Mouse (Mus musculus): ENCODE data around the gene Drc7. TPM values are rescaled to one million over a fixed set of nuclear protein-coding genes. Genes with fewer than 3 reads are reported as not detected.

Drc7 gene
- polyA plus RNA-seq, 1 experiment from 2014 or later, result 0.47 TPM

GRCm38 (mm10) chr8:95078055-95078454 lies 23.2 kb downstream of the Drc7 start:
- Histone ChIP-seq H3K4me2 (ENCODE audit: low read depth, low read length) (no peak overlapping the region), H3K27ac (replicated peaks; ENCODE audit: low read depth, low read length) (no peak overlapping the region), H3K4me3 (ENCODE audit: low read depth, low read length) (no peak overlapping the region), H3K9ac (ENCODE audit: low read depth, low read length) (no peak overlapping the region), H3K4me1 (ENCODE audit: control insufficient read depth, insufficient read depth, low read length) (peaks cover 6% of the 10 kb centered on the region; the same call in 1 of the 2 replicates), H3K27me3 (replicated peaks; ENCODE audit: control insufficient read depth, insufficient read depth, low read length) (no peaks in the 10 kb centered on the region), H3K9me3 (ENCODE audit: control insufficient read depth, low read length) (no peaks in the 10 kb centered on the region), H3K36me3 (ENCODE audit: control insufficient read depth, insufficient read depth, low read length) (no peaks in the 10 kb centered on the region; the same call in 1 of the 2 replicates)
- ATAC-seq (ENCODE audit: low read depth) (no peak), DNase-seq (ENCODE audit: low spot score) (no peak)
- WGBS, result 90% methylated on average over 3 of the region's 3 CpGs

GRCm38 (mm10) chr8:95079305-95079704 lies 24.4 kb downstream of the Drc7 start:
- peaks cover 9% of the 10 kb centered on the region; the same call in 1 of the 2 replicates for H3K36me3 ChIP-seq (ENCODE audit: control insufficient read depth, insufficient read depth, low read length)
- peaks cover 6% of the 10 kb centered on the region; the same call in 1 of the 2 replicates for H3K4me1 ChIP-seq (ENCODE audit: control insufficient read depth, insufficient read depth, low read length)
- H3K27ac ChIP-seq (replicated peaks; ENCODE audit: low read depth, low read length), result no peak overlapping the region
- H3K9ac ChIP-seq (ENCODE audit: low read depth, low read length), result no peak overlapping the region
- WGBS, result 82% methylated on average over 4 of the region's 4 CpGs
- no peak overlapping the region for H3K4me3 ChIP-seq (ENCODE audit: low read depth, low read length)
- no peak overlapping the region for H3K4me2 ChIP-seq (ENCODE audit: low read depth, low read length)
- ATAC-seq (ENCODE audit: low read depth) (no peak), DNase-seq (ENCODE audit: low spot score) (no peak)
- no peaks in the 10 kb centered on the region for H3K27me3 ChIP-seq (replicated peaks; ENCODE audit: control insufficient read depth, insufficient read depth, low read length)
- no peaks in the 10 kb centered on the region for H3K9me3 ChIP-seq (ENCODE audit: control insufficient read depth, low read length)

GRCm38 (mm10) chr8:95080381-95081341 lies 25.8 kb downstream of the Drc7 start, which contains the start of gene Katnb1:
Gene Katnb1, plus strand, starts transcription at chr8:95081186.
- peak; percentile 97 for ATAC-seq (ENCODE audit: low read depth)
- Histone ChIP-seq H3K4me3 (ENCODE audit: low read depth, low read length) (peak within 1 kb of the TSS; percentile 84), H3K9ac (ENCODE audit: low read depth, low read length) (peak within 1 kb of the TSS; percentile 84), H3K9me3 (ENCODE audit: control insufficient read depth, low read length) (no peaks in the 10 kb centered on the region), H3K4me2 (ENCODE audit: low read depth, low read length) (peak within 1 kb of the TSS; percentile 85), H3K27me3 (replicated peaks; ENCODE audit: control insufficient read depth, insufficient read depth, low read length) (no peaks in the 10 kb centered on the region), H3K36me3 (ENCODE audit: control insufficient read depth, insufficient read depth, low read length) (peaks cover 22% of the 10 kb centered on the region; the same call in 1 of the 2 replicates), H3K27ac (replicated peaks; ENCODE audit: low read depth, low read length) (peak within 1 kb of the TSS; percentile 72), H3K4me1 (ENCODE audit: control insufficient read depth, insufficient read depth, low read length) (peaks cover 6% of the 10 kb centered on the region; the same call in 1 of the 2 replicates)
- WGBS, result under 1% methylated on average over 46 of the region's 47 CpGs
- peak; percentile 100 for DNase-seq (ENCODE audit: low spot score)

GRCm38 (mm10) chr8:95081650-95082049 lies 26.7 kb downstream of the Drc7 start:
- peak overlapping the region; percentile 84 for H3K9ac ChIP-seq (ENCODE audit: low read depth, low read length)
- H3K4me1 ChIP-seq (ENCODE audit: control insufficient read depth, insufficient read depth, low read length), result peaks cover 6% of the 10 kb centered on the region; the same call in 1 of the 2 replicates
- no peaks in the 10 kb centered on the region for H3K9me3 ChIP-seq (ENCODE audit: control insufficient read depth, low read length)
- 4% methylated on average over 11 of the region's 11 CpGs for WGBS
- ATAC-seq (ENCODE audit: low read depth) (no peak), DNase-seq (ENCODE audit: low spot score) (no peak)
- peak overlapping the region; percentile 84 for H3K4me3 ChIP-seq (ENCODE audit: low read depth, low read length)
- peak overlapping the region; percentile 72 for H3K27ac ChIP-seq (replicated peaks; ENCODE audit: low read depth, low read length)
- no peaks in the 10 kb centered on the region for H3K27me3 ChIP-seq (replicated peaks; ENCODE audit: control insufficient read depth, insufficient read depth, low read length)
- peak overlapping the region; percentile 85 for H3K4me2 ChIP-seq (ENCODE audit: low read depth, low read length)
- peaks cover 25% of the 10 kb centered on the region; the same call in 1 of the 2 replicates for H3K36me3 ChIP-seq (ENCODE audit: control insufficient read depth, insufficient read depth, low read length)

GRCm38 (mm10) chr8:95084261-95084660 lies 29.4 kb downstream of the Drc7 start:
- H3K9me3 ChIP-seq (ENCODE audit: control insufficient read depth, low read length), result no peaks in the 10 kb centered on the region
- DNase-seq (ENCODE audit: low spot score), result no peak
- no peak for ATAC-seq (ENCODE audit: low read depth)
- H3K4me2 ChIP-seq (ENCODE audit: low read depth, low read length), result no peak overlapping the region
- no peaks in the 10 kb centered on the region for H3K27me3 ChIP-seq (replicated peaks; ENCODE audit: control insufficient read depth, insufficient read depth, low read length)
- peaks cover 46% of the 10 kb centered on the region for H3K36me3 ChIP-seq (ENCODE audit: control insufficient read depth, insufficient read depth, low read length)
- H3K27ac ChIP-seq (replicated peaks; ENCODE audit: low read depth, low read length), result no peak overlapping the region
- H3K4me1 ChIP-seq (ENCODE audit: control insufficient read depth, insufficient read depth, low read length), result peaks cover 6% of the 10 kb centered on the region; the same call in 1 of the 2 replicates
- H3K9ac ChIP-seq (ENCODE audit: low read depth, low read length), result no peak overlapping the region
- H3K4me3 ChIP-seq (ENCODE audit: low read depth, low read length), result no peak overlapping the region
- WGBS, result 88% methylated on average over 4 of the region's 4 CpGs

- Histone ChIP-seq H3K4me3 (ENCODE audit: low read depth, low read length) (no peak overlapping the region), H3K27me3 (replicated peaks; ENCODE audit: control insufficient read depth, insufficient read depth, low read length) (no peaks in the 10 kb centered on the region), H3K4me2 (ENCODE audit: low read depth, low read length) (no peak overlapping the region), H3K27ac (replicated peaks; ENCODE audit: low read depth, low read length) (no peak overlapping the region), H3K9me3 (ENCODE audit: control insufficient read depth, low read length) (no peaks in the 10 kb centered on the region), H3K4me1 (ENCODE audit: control insufficient read depth, insufficient read depth, low read length) (peaks cover 6% of the 10 kb centered on the region; the same call in 1 of the 2 replicates), H3K9ac (ENCODE audit: low read depth, low read length) (no peak overlapping the region), H3K36me3 (ENCODE audit: control insufficient read depth, insufficient read depth, low read length) (peaks cover 52% of the 10 kb centered on the region)
- WGBS, result 77% methylated on average over 10 of the region's 10 CpGs
- DNase-seq (ENCODE audit: low spot score) (peak; percentile 16), ATAC-seq (ENCODE audit: low read depth) (no peak)
Observed at GRCm38 (mm10) chr8:95084744-95085431, 30.0 kb downstream of the Drc7 start.

GRCm38 (mm10) chr8:95085432-95086141 lies 30.7 kb downstream of the Drc7 start:
- H3K9me3 ChIP-seq (ENCODE audit: control insufficient read depth, low read length), result no peaks in the 10 kb centered on the region
- H3K27me3 ChIP-seq (replicated peaks; ENCODE audit: control insufficient read depth, insufficient read depth, low read length), result no peaks in the 10 kb centered on the region
- WGBS, result 91% methylated on average over 7 of the region's 7 CpGs
- H3K27ac ChIP-seq (replicated peaks; ENCODE audit: low read depth, low read length), result no peak overlapping the region
- peaks cover 59% of the 10 kb centered on the region for H3K36me3 ChIP-seq (ENCODE audit: control insufficient read depth, insufficient read depth, low read length)
- H3K9ac ChIP-seq (ENCODE audit: low read depth, low read length), result no peak overlapping the region
- ATAC-seq (ENCODE audit: low read depth) (no peak), DNase-seq (ENCODE audit: low spot score) (no peak)
- no peak overlapping the region for H3K4me3 ChIP-seq (ENCODE audit: low read depth, low read length)
- no peak overlapping the region for H3K4me2 ChIP-seq (ENCODE audit: low read depth, low read length)
- H3K4me1 ChIP-seq (ENCODE audit: control insufficient read depth, insufficient read depth, low read length), result peaks cover 6% of the 10 kb centered on the region; the same call in 1 of the 2 replicates

GRCm38 (mm10) chr8:95093574-95093973 lies 38.7 kb downstream of the Drc7 start:
- no peaks in the 10 kb centered on the region for H3K9me3 ChIP-seq (ENCODE audit: control insufficient read depth, low read length)
- no peaks in the 10 kb centered on the region for H3K4me1 ChIP-seq (ENCODE audit: control insufficient read depth, insufficient read depth, low read length)
- ATAC-seq (ENCODE audit: low read depth), result no peak
- DNase-seq (ENCODE audit: low spot score), result no peak
- peaks cover 93% of the 10 kb centered on the region for H3K36me3 ChIP-seq (ENCODE audit: control insufficient read depth, insufficient read depth, low read length)
- no peak overlapping the region for H3K27ac ChIP-seq (replicated peaks; ENCODE audit: low read depth, low read length)
- WGBS, result 88% methylated on average over 4 of the region's 4 CpGs
- no peak overlapping the region for H3K9ac ChIP-seq (ENCODE audit: low read depth, low read length)
- H3K4me2 ChIP-seq (ENCODE audit: low read depth, low read length), result no peak overlapping the region
- H3K27me3 ChIP-seq (replicated peaks; ENCODE audit: control insufficient read depth, insufficient read depth, low read length), result no peaks in the 10 kb centered on the region
- no peak overlapping the region for H3K4me3 ChIP-seq (ENCODE audit: low read depth, low read length)

All from embryonic facial prominence, embryonic 14.5 days (tissue).